Mouse (Mus musculus): ENCODE measurements at regions not wholly inside any gene's neighbourhood (a gene's known extent, or its start where the extent isn't known, plus 50 kb on each side); places are given as distances from the start of the nearest gene placed in this dataset.

DNA sequence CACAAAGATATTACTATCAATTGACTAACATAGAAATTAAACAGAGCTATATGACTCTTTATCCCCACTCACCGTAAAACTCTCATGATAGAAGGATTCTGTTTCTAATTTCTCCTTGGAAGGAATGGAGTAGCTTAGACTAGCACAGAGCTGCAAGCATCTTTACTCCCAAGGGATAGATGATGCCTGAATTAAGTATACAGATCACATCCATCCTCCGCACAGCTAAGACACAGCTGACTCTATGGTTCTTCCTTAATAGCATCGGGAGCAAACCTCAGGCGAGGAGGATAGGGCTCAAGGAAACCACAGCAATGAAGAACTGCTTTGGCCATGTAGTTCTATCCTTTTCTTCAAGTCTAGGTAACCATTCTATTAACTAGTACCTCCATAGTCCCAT lies 556.9 kb upstream of the Slit2 start:
- TF ChIP-seq CTCF (IDR thresholded peaks at IDR 0.05) (no peak), EP300 (IDR thresholded peaks at IDR 0.05) (no peak)
